Mouse (Mus musculus): Measurements from ENCODE around the gene Cog5. TPM values are rescaled to one million over a fixed set of nuclear protein-coding genes. Genes with fewer than 3 reads are reported as not detected.

Gene Cog5
- total and polyA plus RNA-seq, 3 experiments = 27.1 to 28.4 TPM; not detected in 1

DNA sequence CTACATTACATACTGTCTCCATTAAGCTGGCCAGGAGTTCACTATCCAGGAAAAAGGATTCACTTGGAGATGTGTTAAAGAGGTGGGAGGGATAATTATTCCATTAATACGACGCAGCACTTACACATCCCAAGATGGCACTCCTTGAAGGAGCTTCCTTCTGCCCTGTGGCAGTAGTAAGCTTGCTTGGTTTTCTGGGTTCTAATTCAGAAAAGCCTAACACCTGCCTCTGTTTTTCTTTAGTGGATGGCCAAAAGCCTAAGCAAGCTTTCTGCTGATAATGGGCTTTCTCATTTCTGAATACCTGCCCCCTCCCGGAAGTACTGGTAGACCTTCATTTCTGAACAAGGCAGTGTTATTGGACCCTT lies 19.4 kb upstream of the Cog5 start:
- peaks cover 8 to 10% of the 10 kb centered on the region in 2 experiments for H3K4me1 ChIP-seq (ENCODE audit: control insufficient read depth in 1 of 2, insufficient read depth in 2 of 2, low read length in 2 of 2)
- peaks cover 22% of the 10 kb centered on the region for H3K79me2 ChIP-seq (ENCODE audit: control insufficient read depth, insufficient read depth, low read length, poor library complexity)
- DNase-seq (ENCODE audit: low read depth, low spot score) = no peak
- no peaks in the 10 kb centered on the region for H3K27me3 ChIP-seq (ENCODE audit: control insufficient read depth in 1 of 2, insufficient read depth in 2 of 2, low read length in 2 of 2)
- peaks cover 10 to 17% of the 10 kb centered on the region in 2 experiments for H3K36me3 ChIP-seq (ENCODE audit: control insufficient read depth in 1 of 2, insufficient read depth in 2 of 2, low read length in 2 of 2)
- no peak for TF ChIP-seq NRF1 (IDR thresholded peaks at IDR 0.05; ENCODE audit: insufficient read depth, low read depth, low read length, poor library complexity, severe bottlenecking)
- TF ChIP-seq EP300 (IDR thresholded peaks at IDR 0.05; ENCODE audit: low read depth in 1 of 2, low read length in 2 of 2) = no peak
- no peak for TF ChIP-seq POLR2A (IDR thresholded peaks at IDR 0.05; ENCODE audit: control insufficient read depth in 1 of 2, insufficient read depth in 1 of 2, low read depth in 1 of 2, low read length in 2 of 2, poor library complexity in 1 of 2)
- no peak for TF ChIP-seq MYC (IDR thresholded peaks at IDR 0.05; ENCODE audit: low read depth, low read length)
- TF ChIP-seq ZKSCAN1 (IDR thresholded peaks at IDR 0.05; ENCODE audit: low read depth, low read length) = no peak
- TF ChIP-seq BHLHE40 (IDR thresholded peaks at IDR 0.05; ENCODE audit: borderline replicate concordance, low read depth, low read length) = no peak
- TF ChIP-seq MEF2A (IDR thresholded peaks at IDR 0.05; ENCODE audit: extremely low read depth, insufficient replicate concordance, low read depth, low read length, poor library complexity, severe bottlenecking) = no peak
- no peak for TF ChIP-seq HCFC1 (IDR thresholded peaks at IDR 0.05; ENCODE audit: low read depth, low read length)
- no peak for TF ChIP-seq USF1 (IDR thresholded peaks at IDR 0.05; ENCODE audit: low read depth, low read length)
- no peak for TF ChIP-seq JUND (IDR thresholded peaks at IDR 0.05; ENCODE audit: low read depth, low read length)
- TF ChIP-seq ZMIZ1 (IDR thresholded peaks at IDR 0.05; ENCODE audit: low read depth, low read length) = no peak
- no peak for TF ChIP-seq MAX (IDR thresholded peaks at IDR 0.05; ENCODE audit: low read length)
- no peak for TF ChIP-seq GABPA (IDR thresholded peaks at IDR 0.05; ENCODE audit: low read depth, low read length)
- no peak for TF ChIP-seq NELFE (IDR thresholded peaks at IDR 0.05; ENCODE audit: low read depth, low read length)
- no peak for TF ChIP-seq E2F4 (IDR thresholded peaks at IDR 0.05; ENCODE audit: borderline replicate concordance, low read depth, low read length)
- TF ChIP-seq CHD1 (IDR thresholded peaks at IDR 0.05; ENCODE audit: low read depth, low read length) = no peak
- TF ChIP-seq SMC3 (IDR thresholded peaks at IDR 0.05; ENCODE audit: low read depth, low read length) = no peak
- H3K4me3 ChIP-seq (ENCODE audit: control insufficient read depth in 1 of 2, insufficient read depth in 1 of 2, low read depth in 2 of 2, low read length in 2 of 2) = peak overlapping the region; percentile 85 to 98
- no peaks in the 10 kb centered on the region for H3K9me3 ChIP-seq (replicated peaks; ENCODE audit: insufficient read depth, low read length)
- H3K27ac ChIP-seq (ENCODE audit: control insufficient read depth, low read depth, low read length) = no peak overlapping the region
- H3K9ac ChIP-seq (ENCODE audit: control insufficient read depth, low read depth, low read length, poor library complexity, severe bottlenecking) = peak overlapping the region; percentile 97

DNA sequence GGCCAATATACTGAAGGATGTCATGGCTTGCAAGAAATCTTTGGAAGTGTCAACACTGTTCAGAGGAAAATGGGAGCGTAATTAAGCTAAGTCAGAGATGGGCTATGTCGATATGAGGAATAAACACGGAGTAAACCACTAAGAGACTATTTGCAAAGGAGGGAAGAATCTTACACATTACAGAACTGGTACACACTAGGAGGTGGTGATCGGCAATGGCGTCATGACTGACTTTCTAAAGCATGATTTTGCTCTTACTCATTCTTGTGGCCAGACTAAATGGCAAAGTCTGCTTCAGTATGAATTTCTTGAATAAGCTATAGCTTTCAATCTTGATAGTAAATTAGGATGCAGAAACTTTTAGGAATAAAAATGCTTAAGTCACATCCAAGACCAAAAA lies 1.1 kb upstream of the Cog5 start:
- Histone ChIP-seq H3K27me3 (ENCODE audit: control insufficient read depth in 1 of 2, insufficient read depth in 2 of 2, low read length in 2 of 2) (no peaks in the 10 kb centered on the region), H3K79me2 (ENCODE audit: control insufficient read depth, insufficient read depth, low read length, poor library complexity) (peaks cover 18% of the 10 kb centered on the region), H3K9ac (ENCODE audit: control insufficient read depth, low read depth, low read length, poor library complexity, severe bottlenecking) (peak overlapping the region; percentile 98), H3K4me3 (ENCODE audit: control insufficient read depth in 1 of 2, insufficient read depth in 1 of 2, low read depth in 2 of 2, low read length in 2 of 2) (peak overlapping the region; percentile 47 to 85), H3K9me3 (replicated peaks; ENCODE audit: insufficient read depth, low read length) (no peaks in the 10 kb centered on the region), H3K27ac (ENCODE audit: control insufficient read depth, low read depth, low read length) (peak overlapping the region; percentile 4; the same call in 1 of the 2 replicates), H3K4me1 (ENCODE audit: control insufficient read depth in 1 of 2, insufficient read depth in 2 of 2, low read length in 2 of 2) (peaks cover 2 to 3% of the 10 kb centered on the region in 2 experiments; a peak in 3 of 4 replicates), H3K36me3 (ENCODE audit: control insufficient read depth in 1 of 2, insufficient read depth in 2 of 2, low read length in 2 of 2) (peaks cover 0 to 12% of the 10 kb centered on the region in 2 experiments; a peak in 3 of 4 replicates)
- DNase-seq (ENCODE audit: low read depth, low spot score) = peak; percentile 58
- no peak for TF ChIP-seq E2F4 (IDR thresholded peaks at IDR 0.05; ENCODE audit: borderline replicate concordance, low read depth, low read length)
- no peak for TF ChIP-seq KAT2A (conservative IDR thresholded peaks at IDR 0.05; ENCODE audit: low read depth, low read length)
- TF ChIP-seq TCF12 (IDR thresholded peaks at IDR 0.05; ENCODE audit: low read depth, low read length) = no peak
- TF ChIP-seq TBP (IDR thresholded peaks at IDR 0.05; ENCODE audit: low read depth, low read length) = 0 out of 2 replicates have a peak, but pooled peaks have one; percentile 14
- TF ChIP-seq NELFE (IDR thresholded peaks at IDR 0.05; ENCODE audit: low read depth, low read length) = no peak
- no peak for TF ChIP-seq SMC3 (IDR thresholded peaks at IDR 0.05; ENCODE audit: low read depth, low read length)
